Mouse (Mus musculus): ENCODE data around the gene Tmem236.
"Not testable (repeated sequence)": the region's sequence is repeated elsewhere in the genome, so short reads cannot be mapped to it uniquely, and the experiment has no call there.

The Tmem236 gene

GRCm38 (mm10) chr2:14191601-14192000 lies 17.3 kb downstream of the Tmem236 start:
- in situ Hi-C loops (cut with MboI, MseI), result no loop called here

GRCm38 (mm10) chr2:14192046-14192445 lies 17.7 kb downstream of the Tmem236 start:
- in situ Hi-C loops (cut with MboI, MseI), result no loop called here

GRCm38 (mm10) chr2:14198325-14198903 lies 24.1 kb downstream of the Tmem236 start:
- in situ Hi-C loops (cut with MboI, MseI), result not testable (repeated sequence)

GRCm38 (mm10) chr2:14199621-14200020 lies 25.3 kb downstream of the Tmem236 start:
- in situ Hi-C loops (cut with MboI, MseI), result no loop called here

GRCm38 (mm10) chr2:14200879-14201445 lies 26.6 kb downstream of the Tmem236 start:
- in situ Hi-C loops (cut with MboI, MseI), result not testable (repeated sequence)

GRCm38 (mm10) chr2:14204308-14204707 lies 30.0 kb downstream of the Tmem236 start:
- in situ Hi-C loops (cut with MboI, MseI), result no loop called here

- in situ Hi-C loops (cut with MboI, MseI), result no loop called here
Observed at GRCm38 (mm10) chr2:14206798-14207197, 32.5 kb downstream of the Tmem236 start.

GRCm38 (mm10) chr2:14210731-14211130 lies 36.4 kb downstream of the Tmem236 start:
- in situ Hi-C loops (cut with MboI, MseI), result loop anchor here (10.0 kb wide), 2 partner anchors 444 to 1724 kb away; no protein-coding TSS in a partner anchor

- in situ Hi-C loops (cut with MboI, MseI), result loop anchor here (10.0 kb wide), 2 partner anchors 443 to 1723 kb away; no protein-coding TSS in a partner anchor
Observed at GRCm38 (mm10) chr2:14211606-14212005, 37.3 kb downstream of the Tmem236 start.

- in situ Hi-C loops (cut with MboI, MseI), result loop anchor here (10.0 kb wide), 2 partner anchors 440 to 1720 kb away; no protein-coding TSS in a partner anchor
Observed at GRCm38 (mm10) chr2:14214764-14215163, 40.4 kb downstream of the Tmem236 start.

- in situ Hi-C loops (cut with MboI, MseI), result loop anchor here (10.0 kb wide), 2 partner anchors 438 to 1718 kb away; no protein-coding TSS in a partner anchor
Observed at GRCm38 (mm10) chr2:14216653-14217052, 42.3 kb downstream of the Tmem236 start.

- in situ Hi-C loops (cut with MboI, MseI), result loop anchor here (10.0 kb wide), 2 partner anchors 437 to 1717 kb away; no protein-coding TSS in a partner anchor
Observed at GRCm38 (mm10) chr2:14218126-14218525, 43.8 kb downstream of the Tmem236 start.

- in situ Hi-C loops (cut with MboI, MseI), result no loop called here
Observed at GRCm38 (mm10) chr2:14224387-14224786, 50.1 kb downstream of the Tmem236 start.

- in situ Hi-C loops (cut with MboI, MseI), result no loop called here
Observed at GRCm38 (mm10) chr2:14228495-14228894, 54.2 kb downstream of the Tmem236 start.

- in situ Hi-C loops (cut with MboI, MseI), result no loop called here
Observed at GRCm38 (mm10) chr2:14229149-14229548, 54.8 kb downstream of the Tmem236 start, which contains the start of gene Mrc1. Gene Mrc1 (plus strand): TSS chr2:14229392.

- in situ Hi-C loops (cut with MboI, MseI), result no loop called here
Observed at GRCm38 (mm10) chr2:14229979-14230378, 55.7 kb downstream of the Tmem236 start.

- in situ Hi-C loops (cut with MboI, MseI), result no loop called here
Observed at GRCm38 (mm10) chr2:14232897-14233296, 58.6 kb downstream of the Tmem236 start.

GRCm38 (mm10) chr2:14233983-14234382 lies 59.7 kb downstream of the Tmem236 start:
- in situ Hi-C loops (cut with MboI, MseI), result no loop called here

GRCm38 (mm10) chr2:14235319-14235718 lies 61.0 kb downstream of the Tmem236 start:
- in situ Hi-C loops (cut with MboI, MseI), result no loop called here

GRCm38 (mm10) chr2:14236920-14237319 lies 62.6 kb downstream of the Tmem236 start:
- in situ Hi-C loops (cut with MboI, MseI), result no loop called here

GRCm38 (mm10) chr2:14237723-14238122 lies 63.4 kb downstream of the Tmem236 start:
- in situ Hi-C loops (cut with MboI, MseI), result no loop called here

GRCm38 (mm10) chr2:14239151-14239550 lies 64.8 kb downstream of the Tmem236 start:
- in situ Hi-C loops (cut with MboI, MseI), result no loop called here

GRCm38 (mm10) chr2:14244157-14244556 lies 69.8 kb downstream of the Tmem236 start:
- in situ Hi-C loops (cut with MboI, MseI), result no loop called here
